19 mouse cellular contexts compared by ENCODE assay signal in the genomic region with DNA sequence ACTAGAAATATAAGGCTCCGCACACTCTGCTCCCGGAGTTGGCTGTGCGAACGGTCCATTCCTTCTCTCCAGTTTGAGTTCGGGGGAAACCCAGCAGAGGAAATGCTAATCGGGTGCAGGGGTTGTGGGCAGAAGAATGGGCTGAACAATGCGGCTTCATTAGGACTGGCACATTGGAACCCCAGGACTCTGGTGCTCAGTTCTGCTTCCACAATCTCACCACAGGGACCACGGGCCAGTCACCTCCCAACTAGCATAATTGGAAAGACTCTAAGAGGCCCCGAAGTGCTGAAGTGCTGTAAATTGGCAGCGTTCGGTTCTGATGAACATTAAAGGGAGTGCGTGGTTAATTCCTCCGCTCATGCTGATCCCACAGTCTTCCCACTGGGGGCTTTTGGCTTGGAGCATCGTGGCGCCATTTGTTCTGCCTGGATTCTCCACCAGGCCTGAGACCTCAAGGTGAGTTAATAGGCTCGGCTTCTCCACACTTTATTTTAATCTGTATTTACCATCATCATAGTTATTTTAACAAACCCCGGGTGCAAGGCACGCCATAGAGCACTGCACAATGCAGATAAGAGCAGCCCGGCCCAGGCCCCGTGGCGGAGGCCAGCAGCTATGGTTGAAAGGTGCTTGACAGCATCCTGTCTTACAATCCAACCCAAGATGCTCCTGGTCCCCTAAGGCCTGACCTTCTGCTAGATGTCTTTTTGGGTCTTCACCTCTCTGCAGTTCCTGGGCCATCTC.
DNase-seq lines count a peak whose midpoint lies in the region; ATAC-seq and TF ChIP-seq lines count a peak whose summit lies in the region.
"Had no signal": no experiment of that assay in that cellular context is flagged by ENCODE, and none has a peak within 500 bp of the region (broad histone marks: within the 10 kb centered on the region; RNA-seq: fewer than 3 reads in every experiment).

No protein-coding gene starts in this region.

- H3K4me3 ChIP-seq in midbrain, embryonic 14.5 days (replicated peaks; ENCODE audit: low read depth, low read length) = no peak overlapping the region
- no peak overlapping the region for H3K4me3 ChIP-seq in midbrain, embryonic 11.5 days (ENCODE audit: low read depth, low read length)
- H3K4me3 ChIP-seq in forebrain, embryonic 13.5 days = no peak overlapping the region
- H3K4me3 ChIP-seq in liver, embryonic 12.5 days = no peak overlapping the region
- no peak overlapping the region for H3K4me3 ChIP-seq in midbrain, postnatal 0 days (ENCODE audit: low read depth, low read length)
- H3K4me3 ChIP-seq: embryonic facial prominence, embryonic 10.5 days; heart, embryonic 10.5 days; hindbrain, embryonic 15.5 days; midbrain, embryonic 12.5 days had no signal

- H3K9ac ChIP-seq in midbrain, embryonic 14.5 days (replicated peaks; ENCODE audit: low read length) = no peak overlapping the region
- H3K9ac ChIP-seq in midbrain, embryonic 11.5 days (ENCODE audit: low read length) = no peak overlapping the region
- no peak overlapping the region for H3K9ac ChIP-seq in forebrain, embryonic 13.5 days
- no peak overlapping the region for H3K9ac ChIP-seq in liver, embryonic 12.5 days
- no peak overlapping the region for H3K9ac ChIP-seq in midbrain, postnatal 0 days (replicated peaks; ENCODE audit: low read length, poor library complexity, severe bottlenecking)
- H3K9ac ChIP-seq: hindbrain, embryonic 15.5 days; midbrain, embryonic 12.5 days had no signal

- H3K36me3 ChIP-seq in midbrain, embryonic 14.5 days (ENCODE audit: control insufficient read depth, insufficient read depth, low read length) = no peaks in the 10 kb centered on the region
- H3K36me3 ChIP-seq in midbrain, embryonic 11.5 days (ENCODE audit: control insufficient read depth, insufficient read depth, low read length) = no peaks in the 10 kb centered on the region
- no peaks in the 10 kb centered on the region for H3K36me3 ChIP-seq in forebrain, embryonic 13.5 days (ENCODE audit: poor library complexity, severe bottlenecking)
- H3K36me3 ChIP-seq in liver, embryonic 12.5 days = no peaks in the 10 kb centered on the region
- H3K36me3 ChIP-seq in midbrain, postnatal 0 days (ENCODE audit: insufficient read depth, low read length) = no peaks in the 10 kb centered on the region
- H3K36me3 ChIP-seq: embryonic facial prominence, embryonic 10.5 days; heart, embryonic 10.5 days; hindbrain, embryonic 15.5 days; midbrain, embryonic 12.5 days had no signal

- ATAC-seq in midbrain, embryonic 14.5 days (ENCODE audit: low FRiP score, low TSS enrichment) = no peak
- ATAC-seq in midbrain, embryonic 11.5 days (ENCODE audit: low FRiP score) = no peak
- peak; percentile 80 for ATAC-seq in forebrain, embryonic 13.5 days
- 0 out of 2 replicates have a peak, but pooled peaks have one; percentile 53 for ATAC-seq in liver, embryonic 12.5 days
- no peak for ATAC-seq in midbrain, postnatal 0 days (ENCODE audit: low FRiP score)

- 61% methylated on average over 21 of the region's 21 CpGs for WGBS in midbrain, embryonic 14.5 days
- 78% methylated on average over 21 of the region's 21 CpGs for WGBS in midbrain, embryonic 11.5 days
- WGBS in forebrain, embryonic 13.5 days = 27% methylated on average over 21 of the region's 21 CpGs
- WGBS in liver, embryonic 12.5 days (ENCODE audit: insufficient replicate concordance) = 60% methylated on average over 21 of the region's 21 CpGs
- 55% methylated on average over 21 of the region's 21 CpGs for WGBS in midbrain, postnatal 0 days

- no peak overlapping the region for H3K4me2 ChIP-seq in midbrain, embryonic 14.5 days (ENCODE audit: low read length)
- H3K4me2 ChIP-seq in midbrain, embryonic 11.5 days = no peak overlapping the region
- 0 out of 2 replicates have a peak overlapping the region, but pooled peaks have one; percentile 1 for H3K4me2 ChIP-seq in forebrain, embryonic 13.5 days
- no peak overlapping the region for H3K4me2 ChIP-seq in liver, embryonic 12.5 days
- H3K4me2 ChIP-seq in midbrain, postnatal 0 days (ENCODE audit: low read depth, low read length, poor library complexity, severe bottlenecking) = no peak overlapping the region
- H3K4me2 ChIP-seq: hindbrain, embryonic 15.5 days; midbrain, embryonic 12.5 days had no signal

- no peak overlapping the region for H3K27ac ChIP-seq in midbrain, embryonic 14.5 days (replicated peaks; ENCODE audit: low read depth, low read length)
- no peak overlapping the region for H3K27ac ChIP-seq in midbrain, embryonic 11.5 days (ENCODE audit: low read depth, low read length)
- no peak overlapping the region; the same call in 1 of the 2 replicates for H3K27ac ChIP-seq in forebrain, embryonic 13.5 days
- no peak overlapping the region for H3K27ac ChIP-seq in liver, embryonic 12.5 days
- H3K27ac ChIP-seq in midbrain, postnatal 0 days (ENCODE audit: low read depth, low read length) = no peak overlapping the region
- H3K27ac ChIP-seq: embryonic facial prominence, embryonic 10.5 days; heart, embryonic 10.5 days; hindbrain, embryonic 15.5 days; midbrain, embryonic 12.5 days had no signal

- peaks cover 2% of the 10 kb centered on the region; the same call in 1 of the 2 replicates for H3K4me1 ChIP-seq in midbrain, embryonic 14.5 days (ENCODE audit: control insufficient read depth, insufficient read depth, low read length)
- no peaks in the 10 kb centered on the region for H3K4me1 ChIP-seq in midbrain, embryonic 11.5 days (ENCODE audit: control insufficient read depth, insufficient read depth, low read length)
- peaks cover 26% of the 10 kb centered on the region for H3K4me1 ChIP-seq in forebrain, embryonic 13.5 days
- peaks cover 15% of the 10 kb centered on the region; the same call in 1 of the 2 replicates for H3K4me1 ChIP-seq in liver, embryonic 12.5 days
- no peaks in the 10 kb centered on the region for H3K4me1 ChIP-seq in midbrain, postnatal 0 days (ENCODE audit: insufficient read depth, low read length)

- no peak for TF ChIP-seq CTCF in midbrain, postnatal 0 days (IDR thresholded peaks at IDR 0.05)

- no peaks in the 10 kb centered on the region for H3K27me3 ChIP-seq in midbrain, embryonic 14.5 days (ENCODE audit: control insufficient read depth, insufficient read depth, low read length)
- H3K27me3 ChIP-seq in midbrain, embryonic 11.5 days (ENCODE audit: control insufficient read depth, insufficient read depth, low read length) = no peaks in the 10 kb centered on the region
- no peaks in the 10 kb centered on the region for H3K27me3 ChIP-seq in forebrain, embryonic 13.5 days
- H3K27me3 ChIP-seq in liver, embryonic 12.5 days (replicated peaks) = no peaks in the 10 kb centered on the region
- H3K27me3 ChIP-seq in midbrain, postnatal 0 days (ENCODE audit: insufficient read depth, low read length) = no peaks in the 10 kb centered on the region
- H3K27me3 ChIP-seq: hindbrain, embryonic 15.5 days; midbrain, embryonic 12.5 days had no signal

- peak; percentile 49 for DNase-seq in midbrain, embryonic 14.5 days
- DNase-seq in midbrain, embryonic 11.5 days (ENCODE audit: low spot score, missing footprints) = no peak
- peak; percentile 21 for DNase-seq in midbrain, postnatal 0 days (ENCODE audit: low spot score)
- DNase-seq in adrenal gland, postnatal 4 days (ENCODE audit: low spot score in 2 of 2) = no peak
- DNase-seq in cerebellum, adult 18-20 months = no peak
- DNase-seq: cerebellum, postnatal 25 days; gastrocnemius, postnatal 36 days; heart, postnatal 10 days; kidney, adult 18-20 months; kidney, postnatal 14 days; lung, postnatal 10 days; right cerebral cortex, postnatal 4 days; thymus, postnatal 14 days had no signal

- H3K9me3 ChIP-seq in midbrain, embryonic 14.5 days (ENCODE audit: control insufficient read depth, low read length) = no peaks in the 10 kb centered on the region
- H3K9me3 ChIP-seq in midbrain, embryonic 11.5 days (ENCODE audit: control insufficient read depth, low read length) = no peaks in the 10 kb centered on the region
- no peaks in the 10 kb centered on the region for H3K9me3 ChIP-seq in forebrain, embryonic 13.5 days (replicated peaks)
- H3K9me3 ChIP-seq in liver, embryonic 12.5 days (replicated peaks) = no peaks in the 10 kb centered on the region
- no peaks in the 10 kb centered on the region for H3K9me3 ChIP-seq in midbrain, postnatal 0 days (ENCODE audit: low read length)
- H3K9me3 ChIP-seq: embryonic facial prominence, embryonic 10.5 days; heart, embryonic 10.5 days; hindbrain, embryonic 15.5 days; midbrain, embryonic 12.5 days had no signal

Comparison
In these comparisons a context has a peak if more than half of its experiments do, and no peak if none do; other contexts are left out.
1. DNase-seq: peak in midbrain, embryonic 14.5 days (single experiment) and midbrain, postnatal 0 days (single experiment); none in midbrain, embryonic 11.5 days (single experiment), adrenal gland, postnatal 4 days (0 of 2) and cerebellum, adult 18-20 months (0 of 2).
2. ATAC-seq: peak in forebrain, embryonic 13.5 days (single experiment) and liver, embryonic 12.5 days (single experiment); none in midbrain, embryonic 14.5 days (single experiment), midbrain, embryonic 11.5 days (single experiment) and midbrain, postnatal 0 days (single experiment).